In the genomic region with DNA sequence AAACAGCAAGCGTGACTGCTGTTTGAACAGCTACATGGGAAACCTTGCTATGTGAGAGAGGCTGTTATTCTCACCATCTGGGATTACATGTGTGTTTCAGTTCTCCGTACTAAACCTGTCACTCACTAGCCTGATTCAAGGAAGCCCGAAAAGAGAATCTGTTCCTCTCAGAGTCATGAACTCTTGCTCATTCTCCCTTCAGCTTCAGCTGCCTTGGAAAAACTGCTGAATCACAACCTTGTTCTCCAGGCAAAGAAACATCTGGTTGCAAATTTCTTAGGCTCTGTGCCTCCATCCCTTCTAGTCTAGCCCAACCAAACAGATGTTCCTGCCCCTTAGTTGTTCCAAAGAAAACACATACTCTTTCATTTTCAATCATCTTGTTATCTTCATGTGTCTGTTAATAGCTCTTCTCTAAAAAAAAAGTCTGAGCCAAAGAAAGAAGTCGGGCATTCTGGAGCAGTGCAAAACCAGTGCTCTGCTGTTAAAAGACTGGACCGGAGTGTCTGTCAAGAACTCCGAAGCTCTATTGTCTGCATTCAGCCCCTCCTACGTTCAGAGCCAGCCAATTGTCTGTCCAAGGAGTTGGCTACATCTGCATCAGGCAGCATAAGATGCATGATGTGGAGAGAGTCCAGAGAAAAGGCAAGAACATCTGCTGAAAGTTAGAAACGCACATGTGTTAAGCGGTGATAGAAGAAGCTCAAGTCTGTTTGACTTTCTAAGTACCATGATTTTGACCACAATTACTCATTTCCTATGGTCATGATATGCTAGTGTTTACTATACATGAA, we compare ENCODE assay signal across 12 mouse cellular contexts.
DNase-seq lines count a peak whose midpoint lies in the region; ATAC-seq and TF ChIP-seq lines count a peak whose summit lies in the region.
"Had no signal": no experiment of that assay in that cellular context is flagged by ENCODE, and none has a peak within 500 bp of the region (broad histone marks: within the 10 kb centered on the region; RNA-seq: fewer than 3 reads in every experiment).

No protein-coding gene starts in this region.

- no peaks in the 10 kb centered on the region for H3K9me3 ChIP-seq in heart, embryonic 11.5 days (replicated peaks; ENCODE audit: control insufficient read depth, low read length)
- no peaks in the 10 kb centered on the region for H3K9me3 ChIP-seq in lung, embryonic 14.5 days (ENCODE audit: low read depth, low read length)
- H3K9me3 ChIP-seq: heart, embryonic 15.5 days had no signal

- H3K36me3 ChIP-seq in heart, embryonic 11.5 days (ENCODE audit: control insufficient read depth, insufficient read depth, low read length), result no peaks in the 10 kb centered on the region
- no peaks in the 10 kb centered on the region for H3K36me3 ChIP-seq in lung, embryonic 14.5 days (ENCODE audit: insufficient read depth)
- H3K36me3 ChIP-seq: heart, embryonic 15.5 days had no signal

- intact Hi-C loops in heart, postnatal 10 days (cut with DNase I), result no loop called here

- no peak overlapping the region for H3K9ac ChIP-seq in heart, embryonic 11.5 days (ENCODE audit: low read depth, low read length)
- no peak overlapping the region for H3K9ac ChIP-seq in lung, embryonic 14.5 days
- H3K9ac ChIP-seq: heart, embryonic 15.5 days had no signal

- H3K4me1 ChIP-seq in heart, embryonic 11.5 days (ENCODE audit: control insufficient read depth, insufficient read depth, low read length), result no peaks in the 10 kb centered on the region
- no peaks in the 10 kb centered on the region for H3K4me1 ChIP-seq in lung, embryonic 14.5 days (ENCODE audit: insufficient read depth)
- H3K4me1 ChIP-seq: heart, embryonic 15.5 days had no signal

- no peak overlapping the region for H3K4me3 ChIP-seq in heart, embryonic 11.5 days (ENCODE audit: low read depth, low read length)
- no peak overlapping the region for H3K4me3 ChIP-seq in lung, embryonic 14.5 days (ENCODE audit: low read depth, low read length)
- H3K4me3 ChIP-seq: heart, embryonic 15.5 days had no signal

- no peak for TF ChIP-seq CTCF in lung, embryonic 14.5 days (IDR thresholded peaks at IDR 0.05; ENCODE audit: low read depth)

- DNase-seq in heart, adult 8-10 months (ENCODE audit: low spot score), result peak; percentile 25
- peak; percentile 71 for DNase-seq in lung, embryonic 14.5 days
- no peak for DNase-seq in lung, postnatal 4 days
- peak; percentile 29 for DNase-seq in adipocyte (ENCODE audit: low spot score)
- DNase-seq in heart, postnatal 10 days, result peak; percentile 28 to 54
- no peak for DNase-seq in urinary bladder, adult 2 months (ENCODE audit: low spot score)
- DNase-seq: cerebellum, postnatal 36 days; kidney, adult 18-20 months; retina, postnatal 1 day; thymus, postnatal 4 days had no signal

- no peak for ATAC-seq in heart, embryonic 11.5 days (replicated peaks; ENCODE audit: insufficient number of reproducible peaks, low FRiP score, low TSS enrichment)
- ATAC-seq in lung, embryonic 14.5 days (ENCODE audit: insufficient read depth), result peak; percentile 90

- no peaks in the 10 kb centered on the region for H3K27me3 ChIP-seq in heart, embryonic 11.5 days (ENCODE audit: control insufficient read depth, insufficient read depth, low read length)
- no peaks in the 10 kb centered on the region for H3K27me3 ChIP-seq in lung, embryonic 14.5 days (ENCODE audit: insufficient read depth, low read length)
- H3K27me3 ChIP-seq: heart, embryonic 15.5 days had no signal

- H3K27ac ChIP-seq in heart, embryonic 11.5 days (ENCODE audit: low read depth, low read length), result no peak overlapping the region
- no peak overlapping the region for H3K27ac ChIP-seq in lung, embryonic 14.5 days (ENCODE audit: low read depth)
- H3K27ac ChIP-seq: heart, embryonic 15.5 days had no signal

- 65% methylated on average over 9 of the region's 9 CpGs for WGBS in heart, embryonic 11.5 days (ENCODE audit: insufficient replicate concordance)
- 48% methylated on average over 9 of the region's 9 CpGs for WGBS in lung, embryonic 14.5 days

- no peak overlapping the region for H3K4me2 ChIP-seq in heart, embryonic 11.5 days
- H3K4me2 ChIP-seq in lung, embryonic 14.5 days, result no peak overlapping the region
- H3K4me2 ChIP-seq: heart, embryonic 15.5 days had no signal

Comparison
In these comparisons a context has a peak if more than half of its experiments do, and no peak if none do; other contexts are left out.
1. DNase-seq: peak in heart, adult 8-10 months (single experiment), lung, embryonic 14.5 days (single experiment), adipocyte (single experiment) and heart, postnatal 10 days (2 of 2); none in lung, postnatal 4 days (0 of 2) and urinary bladder, adult 2 months (single experiment).